Mouse (Mus musculus) gastrocnemius, postnatal 10 days (tissue): ENCODE data around the gene Gm17617. TPM values are rescaled to one million over a fixed set of nuclear protein-coding genes. Genes with fewer than 3 reads are reported as not detected.
A peak's percentile ranks its signal among the peaks of the same experiment; 100 is the strongest.
"Not testable (repeated sequence)": the region's sequence is repeated elsewhere in the genome, so short reads cannot be mapped to it uniquely, and the experiment has no call there.

Experiments
- DNase-seq: peaks from one replicate; pipeline ENCODE4 v3.0.0; 2021; ENCODE audit warnings: mixed read lengths
- total RNA-seq, 2 experiments: library from RNA; stranded (reverse); gene quantifications; 2 replicates each; pipeline ENCODE4 v1.2.3; 2021

The Gm17617 gene
- total RNA-seq, 2 experiments from 2014 or later = not detected

DNA sequence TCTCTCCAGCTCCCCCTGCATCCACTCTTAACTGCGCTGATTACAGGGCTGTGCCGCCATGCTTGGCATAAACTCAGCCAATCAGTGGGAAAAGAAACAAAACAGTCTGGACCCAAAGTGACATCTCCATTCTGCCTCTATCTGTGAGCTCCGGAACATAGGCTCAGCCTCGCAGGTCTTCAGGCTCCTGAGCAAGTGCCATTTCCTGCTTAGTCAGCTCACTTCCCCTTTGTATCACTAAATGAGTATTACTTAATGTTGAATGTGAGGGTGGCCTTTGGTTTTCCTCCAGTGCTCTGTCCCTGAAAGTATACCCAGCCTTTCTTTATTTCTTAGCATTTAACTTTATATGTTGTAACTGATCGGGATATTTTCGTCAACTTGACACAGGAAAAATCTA is 8.4 kb downstream of the Gm17617 start:
- no peak for DNase-seq

DNA sequence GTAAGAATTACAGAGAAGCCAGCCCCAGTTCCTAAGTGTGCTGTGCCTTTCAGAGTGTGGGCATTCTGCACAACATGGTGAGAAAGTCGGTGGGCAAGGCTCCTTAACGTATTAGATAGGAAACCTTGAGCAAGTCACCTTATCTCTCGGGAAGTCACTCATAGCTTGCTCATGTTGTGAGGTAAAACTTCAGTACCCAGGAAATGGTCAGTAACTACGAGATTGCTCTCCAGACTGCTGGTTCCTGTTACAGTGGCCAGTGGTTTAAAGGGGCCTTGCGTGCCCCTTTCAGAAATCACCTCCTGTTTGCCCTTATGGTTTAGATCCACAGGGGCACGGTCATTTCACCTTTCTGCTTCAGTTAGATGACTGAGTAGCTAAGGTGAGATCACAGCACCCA is 19.0 kb downstream of the Gm17617 start:
- DNase-seq = no peak

DNA sequence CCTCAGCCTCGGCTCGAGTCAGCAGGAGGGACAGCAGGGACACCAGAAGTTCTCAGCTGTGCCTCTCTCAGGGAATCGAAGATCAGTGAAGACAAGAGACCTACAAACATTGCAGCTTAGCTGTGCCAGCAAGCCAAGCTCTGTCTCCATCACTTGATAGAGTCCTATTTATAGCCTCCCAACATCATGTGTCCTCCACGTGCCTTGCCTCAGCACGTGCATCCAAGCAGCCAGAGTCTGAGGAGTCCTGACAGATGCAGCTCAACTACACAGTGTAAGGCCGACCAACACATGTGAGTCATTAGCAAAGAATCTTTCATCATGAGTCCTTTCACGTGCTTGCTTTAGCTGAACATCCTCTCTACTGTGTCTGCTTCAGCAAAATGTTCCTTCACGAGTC is 25.7 kb downstream of the Gm17617 start:
- DNase-seq = no peak

DNA sequence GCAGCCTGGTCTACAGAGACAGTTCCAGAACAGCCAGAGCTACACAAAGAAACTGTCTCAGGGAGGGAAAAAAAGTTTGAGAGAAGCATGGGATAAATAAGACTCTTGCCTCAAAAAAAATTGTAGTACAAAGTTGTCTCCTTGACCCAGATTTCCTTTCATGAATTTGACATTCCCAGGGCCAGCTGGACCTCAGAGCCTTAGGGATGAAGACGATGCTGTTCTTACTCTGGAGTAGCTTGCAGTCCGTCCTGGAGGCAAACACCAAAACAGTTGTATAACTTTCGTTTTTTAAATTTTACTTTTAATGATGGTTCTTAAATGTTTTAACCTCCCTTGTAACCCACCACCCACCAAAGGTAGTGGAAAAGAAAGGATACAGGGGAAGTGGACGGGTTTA is 26.2 kb downstream of the Gm17617 start:
- DNase-seq = no peak

DNA sequence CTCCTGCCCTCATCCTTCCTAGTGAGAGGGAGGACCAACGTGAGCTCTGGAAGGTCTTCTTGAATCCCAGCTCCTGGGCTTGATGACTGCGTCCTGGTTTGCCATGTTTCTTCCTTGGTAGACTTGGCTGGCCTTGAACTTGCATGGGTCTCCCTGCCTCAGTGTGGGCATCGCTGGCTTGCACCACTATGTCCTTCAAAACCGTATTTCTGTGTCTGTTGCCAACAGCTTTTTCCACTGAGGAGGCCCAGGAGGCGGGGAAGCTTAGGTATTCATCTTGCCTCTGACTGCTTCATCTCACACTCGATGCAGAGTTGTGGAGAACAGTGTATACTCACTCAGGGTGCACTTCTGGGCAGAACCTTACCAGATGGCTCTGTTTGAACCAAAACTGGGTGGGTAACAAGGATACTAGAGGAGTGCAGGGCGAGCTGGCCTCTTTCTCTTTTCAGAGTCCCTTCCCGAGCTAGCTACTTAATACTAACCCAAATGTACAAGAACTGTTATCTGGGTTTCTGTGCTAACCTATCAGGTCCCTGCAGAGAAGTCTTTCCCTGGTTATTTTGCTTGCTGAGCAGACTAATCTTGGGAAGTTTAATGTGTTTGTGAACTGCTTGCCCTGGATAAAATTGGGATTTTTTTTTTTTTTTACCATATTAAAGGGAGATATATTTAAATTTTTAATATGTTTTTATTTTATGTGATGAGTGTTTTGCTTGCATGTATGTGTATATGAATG is 27.2 kb downstream of the Gm17617 start:
- no peak for DNase-seq

DNA sequence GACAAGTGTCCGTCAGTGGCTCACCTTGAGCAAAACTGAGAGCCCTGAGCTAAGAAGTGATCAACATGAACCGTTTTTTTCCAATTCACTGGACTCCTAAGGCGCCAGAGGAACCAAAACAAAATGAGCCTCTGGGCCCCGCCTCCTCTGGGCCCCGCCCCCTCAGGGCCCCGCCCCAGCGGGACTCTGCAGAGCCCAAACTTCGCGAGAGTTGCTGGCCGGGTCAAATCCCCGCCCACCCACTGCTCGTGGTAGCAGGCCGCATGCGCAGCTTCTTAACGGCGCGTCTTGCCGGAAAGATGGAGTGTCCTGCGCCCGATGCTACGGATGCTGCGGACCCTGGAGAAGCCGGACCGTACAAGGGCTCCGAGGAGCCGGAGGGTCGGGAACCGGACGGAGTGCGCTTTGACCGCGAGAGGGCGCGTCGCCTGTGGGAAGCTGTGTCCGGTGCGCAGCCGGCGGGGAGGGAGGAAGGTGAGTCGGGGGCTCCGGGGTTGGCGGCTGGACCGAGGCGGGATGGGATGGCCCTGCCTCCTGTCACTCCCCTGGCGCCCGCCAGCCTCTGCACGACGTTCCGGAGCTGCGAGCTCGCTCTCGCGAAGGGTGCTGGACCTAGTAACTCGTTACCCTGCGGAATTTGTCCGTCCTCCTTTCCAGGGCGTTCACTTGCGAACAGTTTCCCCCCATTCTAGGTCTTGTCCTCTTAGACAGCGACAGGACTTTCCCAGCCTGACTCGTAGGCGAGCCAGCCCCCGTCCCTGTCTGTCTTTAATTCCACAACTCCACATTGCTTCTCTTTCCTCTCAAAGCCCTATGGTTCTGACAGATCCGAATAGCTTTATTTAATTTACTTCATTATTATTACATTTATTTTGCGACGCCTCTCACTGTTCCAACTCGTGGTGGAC is 28.0 kb downstream of the Gm17617 start, which contains the start of gene Zfp346:
TSS of gene Zfp346 (plus strand) at position 267 of the 908 bp plus-strand sequence.
- DNase-seq = peak; percentile 98

DNA sequence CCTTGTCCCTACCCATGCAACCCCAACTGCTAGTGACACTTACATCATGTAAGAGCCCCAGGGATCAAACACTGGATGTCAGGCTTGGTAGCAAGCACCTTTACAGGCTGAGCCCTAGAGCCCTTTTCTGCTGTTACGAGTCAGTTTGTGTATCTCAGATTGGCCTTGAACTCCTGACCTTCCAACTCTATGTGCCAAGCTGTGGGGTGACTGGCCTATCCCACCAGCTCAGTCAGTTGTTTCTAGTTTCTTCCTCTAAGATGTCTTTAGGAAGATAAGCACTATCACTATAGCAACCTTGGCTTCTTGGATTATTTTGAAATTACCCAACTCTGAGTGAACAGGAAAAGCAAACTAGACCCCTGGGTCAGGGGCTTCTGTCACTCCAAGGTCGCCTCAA is 30.0 kb downstream of the Gm17617 start:
- no peak for DNase-seq

DNA sequence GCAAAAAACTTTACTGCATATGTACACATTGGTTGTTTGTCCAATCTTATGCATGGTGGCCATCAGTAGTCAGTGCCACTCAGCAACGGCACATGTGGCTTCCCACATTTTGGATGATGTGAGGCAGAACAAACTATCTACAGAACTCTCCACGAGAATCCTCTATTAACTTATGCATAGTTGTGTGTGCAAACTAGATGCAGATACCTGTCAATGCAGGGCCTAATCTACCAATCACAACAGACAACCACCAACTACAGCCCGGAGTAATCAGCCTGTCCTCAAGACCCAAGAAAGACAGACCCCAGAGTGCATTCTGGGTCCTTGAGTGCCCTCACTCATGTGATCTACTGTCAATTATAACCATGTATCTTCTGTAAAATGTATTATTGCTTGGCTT is 31.0 kb downstream of the Gm17617 start:
- no peak for DNase-seq

DNA sequence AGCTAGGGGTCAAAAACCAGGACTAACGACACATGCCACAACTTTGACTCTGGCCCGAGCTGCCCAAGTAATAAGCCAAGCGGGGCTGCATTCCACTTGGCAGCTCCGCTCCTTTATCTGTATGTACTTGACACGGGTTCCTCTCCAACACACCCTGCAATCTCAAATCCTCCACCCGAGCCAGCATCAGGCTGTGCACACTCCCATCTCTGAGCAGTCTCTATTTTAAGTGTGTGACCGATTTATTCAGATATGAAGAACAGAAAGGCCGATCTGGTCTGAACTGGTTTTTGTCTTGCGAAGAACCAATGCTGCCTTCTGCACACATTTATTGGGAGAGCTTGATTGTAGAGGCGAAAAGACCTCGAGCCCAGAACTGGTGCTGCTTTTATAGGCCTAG is 31.7 kb downstream of the Gm17617 start:
- DNase-seq = no peak

DNA sequence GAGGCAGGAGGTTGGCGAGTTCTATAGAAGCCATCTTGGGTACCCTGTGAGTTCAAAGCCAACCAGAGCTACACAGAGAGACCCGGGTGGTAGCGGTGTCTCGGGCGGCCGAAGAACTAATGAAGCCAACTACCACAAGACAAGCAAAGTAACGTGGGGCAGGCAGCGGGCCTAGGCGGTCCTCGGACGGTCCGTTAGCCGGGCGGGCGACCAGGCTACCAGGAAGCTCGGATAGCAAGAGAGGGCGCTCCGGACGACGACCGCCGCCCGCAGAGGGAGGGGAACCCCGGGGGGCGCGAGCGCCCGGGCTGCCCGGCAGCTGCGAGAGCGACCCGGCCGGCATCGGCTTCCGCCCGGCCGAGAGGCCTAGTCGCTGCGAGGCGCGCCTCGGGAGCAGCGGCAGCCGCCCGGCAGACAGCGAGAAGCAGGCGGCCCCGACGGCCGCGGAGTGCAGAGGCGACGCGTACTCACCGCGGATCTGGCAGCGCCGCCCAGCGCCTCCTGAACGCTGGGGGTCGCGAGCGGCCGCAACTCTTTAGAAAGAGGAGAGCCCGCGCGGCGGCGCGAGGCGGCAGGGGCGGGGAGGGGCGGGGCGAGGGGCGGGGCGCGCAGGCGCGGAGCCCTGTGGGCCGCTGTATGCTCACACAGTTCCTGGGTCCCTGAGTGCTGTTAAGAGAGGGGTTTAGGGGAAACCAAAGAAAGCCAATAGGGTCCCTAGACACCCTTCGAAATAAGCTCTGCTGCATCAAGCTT is 33.4 kb downstream of the Gm17617 start, which contains the start of gene Uimc1:
TSS of gene Uimc1 (minus strand) at position 575 of the 753 bp plus-strand sequence.
- DNase-seq = peak; percentile 80

DNA sequence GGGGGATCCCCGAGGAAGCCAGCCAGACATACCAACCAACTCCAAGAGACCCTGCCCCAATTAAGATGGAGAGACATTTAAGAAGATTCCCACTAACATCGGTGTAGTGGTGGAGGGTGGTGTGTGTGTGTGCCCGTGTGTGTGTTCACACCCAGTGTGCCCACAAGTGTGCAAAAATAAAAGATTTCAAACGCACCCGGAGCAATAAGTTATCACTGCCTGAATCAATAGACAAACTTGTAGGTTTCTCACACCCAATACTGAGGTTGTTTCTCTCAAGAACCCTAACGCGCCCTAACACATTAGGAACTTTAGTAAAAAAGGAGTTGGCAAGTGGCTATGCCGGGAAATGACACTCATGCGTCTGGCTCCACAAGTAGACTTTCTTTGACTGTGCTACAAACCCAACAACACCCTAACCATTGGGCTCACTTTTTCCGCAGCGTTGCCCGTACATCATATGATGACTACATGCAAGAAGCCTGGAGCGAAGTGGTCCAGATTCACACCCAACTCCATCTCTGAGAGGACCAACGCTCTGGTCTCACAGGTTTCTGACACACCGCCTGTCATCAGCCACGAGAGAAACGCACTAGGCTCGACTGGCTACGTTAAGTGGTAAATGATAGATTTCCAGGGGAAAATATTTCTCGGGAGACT is 34.2 kb downstream of the Gm17617 start:
- no peak for DNase-seq

DNA sequence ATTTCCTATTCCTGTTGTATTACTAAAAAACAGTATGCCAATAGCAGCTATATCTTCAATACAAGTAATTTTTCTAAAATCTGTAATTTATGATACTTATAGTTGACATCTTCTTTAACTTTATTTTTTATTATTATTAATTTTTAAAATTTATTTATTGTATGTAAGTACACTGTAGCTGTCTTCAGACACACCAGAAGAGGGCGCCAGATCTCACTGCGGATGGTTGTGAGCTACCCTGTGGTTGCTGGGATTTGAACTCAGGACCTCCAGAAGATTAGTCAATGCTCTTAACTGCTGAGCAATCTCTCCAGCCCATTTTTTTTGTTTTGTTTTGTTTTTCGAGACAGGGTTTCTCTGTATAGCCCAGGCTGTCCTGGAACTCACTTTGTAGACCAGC is 35.5 kb downstream of the Gm17617 start:
- not testable (repeated sequence) for DNase-seq

DNA sequence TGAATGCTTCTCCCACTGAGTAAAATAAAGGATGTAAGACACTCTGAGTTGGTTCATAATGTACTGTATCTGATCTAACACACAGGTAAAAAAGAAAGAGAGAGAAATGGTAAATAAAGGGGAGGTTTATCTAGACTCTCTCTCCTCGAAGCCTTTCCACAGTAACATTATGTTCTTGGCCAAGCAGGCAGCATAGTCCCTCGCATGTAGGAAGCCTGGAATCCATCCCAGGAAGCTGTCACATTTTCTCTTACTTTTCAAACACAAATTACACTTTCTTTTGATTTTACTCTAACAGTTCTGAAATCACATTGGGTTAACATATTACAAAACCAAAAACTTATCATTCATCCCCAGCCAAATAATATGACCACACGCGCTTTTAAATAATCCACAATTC is 40.8 kb downstream of the Gm17617 start:
- DNase-seq = no peak

Other genes with a start within 250 kb of the Gm17617 start
- 1 to 10 TPM; 3.7 to 4.8 TPM for gene Unc5a, start 184.1 kb downstream of the Gm17617 start, total RNA-seq
- gene Hk3, start 112.2 kb downstream of the Gm17617 start, total RNA-seq = 1 to 10 TPM in 1 of 2 experiments, under 1 TPM in 1; 0.85 to 1.3 TPM
- 10 to 100 TPM; 17.3 to 22.8 TPM for gene Uimc1, start 33.2 kb downstream of the Gm17617 start, total RNA-seq
- gene Zfp346, start 28.2 kb downstream of the Gm17617 start, total RNA-seq = 10 to 100 TPM; 12.5 to 16.5 TPM
- gene Fgfr4, start 19.1 kb upstream of the Gm17617 start, total RNA-seq = 10 to 100 TPM; 16.3 to 24.5 TPM
- 10 to 100 TPM; 75.4 to 89.6 TPM for gene Nsd1, start 76.2 kb upstream of the Gm17617 start, total RNA-seq
- 10 to 100 TPM; 66.3 to 79.2 TPM for gene Prelid1, start 187.0 kb upstream of the Gm17617 start, total RNA-seq
- 10 to 100 TPM; 36.0 to 37.2 TPM for gene Rab24, start 188.4 kb upstream of the Gm17617 start, total RNA-seq
- 1 to 10 TPM; 6.2 to 7.8 TPM for gene Mxd3, start 196.3 kb upstream of the Gm17617 start, total RNA-seq
- gene Lman2, start 229.2 kb upstream of the Gm17617 start, total RNA-seq = 10 to 100 TPM; 37.0 to 45.1 TPM
- gene Rgs14, start 236.2 kb upstream of the Gm17617 start, total RNA-seq = under 1 TPM; 0.19 to 0.36 TPM